Mouse (Mus musculus): ENCODE results near the gene Dennd4b.
"Not testable (repeated sequence)": the region's sequence is repeated elsewhere in the genome, so short reads cannot be mapped to it uniquely, and the experiment has no call there.

Gene Dennd4b

DNA sequence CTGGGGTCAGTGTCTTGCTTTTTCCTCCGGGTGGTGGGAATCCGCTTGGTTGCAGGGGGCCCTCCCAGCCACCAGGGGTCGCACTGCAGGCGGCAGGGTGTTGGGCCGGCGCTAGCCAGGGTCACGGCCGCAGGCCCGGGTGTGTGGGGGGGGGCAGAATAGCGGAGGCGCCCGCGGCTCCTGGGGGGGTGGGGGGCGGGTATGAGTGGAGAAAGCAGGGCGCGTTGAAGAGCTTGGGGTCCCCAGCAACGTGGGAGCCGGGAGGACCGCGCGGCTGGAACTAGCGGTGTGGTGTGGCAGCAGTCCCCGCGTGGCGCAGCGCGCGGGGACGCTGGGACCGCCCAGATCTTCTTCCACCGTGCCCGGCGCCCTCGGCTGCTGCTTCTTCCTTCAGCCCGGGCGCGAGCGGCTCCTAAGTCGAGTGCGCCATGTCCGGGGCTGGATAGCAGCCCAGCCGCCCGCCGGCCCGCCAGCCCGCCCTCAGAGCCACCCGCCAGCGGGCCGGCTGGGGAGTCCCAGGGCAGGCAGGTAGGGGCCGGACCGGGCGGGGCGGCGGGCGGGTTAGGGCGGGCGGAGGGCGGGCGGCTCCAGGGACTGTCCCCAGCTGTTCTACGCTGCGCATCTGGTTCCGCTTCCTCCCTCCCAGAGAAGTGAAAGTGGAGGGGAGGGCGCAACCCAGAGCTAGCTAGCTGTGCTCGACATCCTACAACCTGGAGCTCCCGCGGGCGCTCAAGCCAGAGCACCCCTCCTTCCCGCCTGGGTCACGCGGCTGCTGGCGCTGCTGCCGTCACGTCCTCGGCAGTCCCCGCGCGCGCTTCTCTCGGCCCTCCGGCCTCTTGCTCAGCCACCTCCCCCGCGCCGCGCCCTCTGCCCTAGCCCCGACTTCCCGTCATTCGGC is at the start of gene Dennd4b:
Gene Dennd4b, plus strand, starts transcription at position 152 of the 898 bp plus-strand sequence.
- peak; percentile 75 for ATAC-seq (ENCODE audit: low TSS enrichment)

DNA sequence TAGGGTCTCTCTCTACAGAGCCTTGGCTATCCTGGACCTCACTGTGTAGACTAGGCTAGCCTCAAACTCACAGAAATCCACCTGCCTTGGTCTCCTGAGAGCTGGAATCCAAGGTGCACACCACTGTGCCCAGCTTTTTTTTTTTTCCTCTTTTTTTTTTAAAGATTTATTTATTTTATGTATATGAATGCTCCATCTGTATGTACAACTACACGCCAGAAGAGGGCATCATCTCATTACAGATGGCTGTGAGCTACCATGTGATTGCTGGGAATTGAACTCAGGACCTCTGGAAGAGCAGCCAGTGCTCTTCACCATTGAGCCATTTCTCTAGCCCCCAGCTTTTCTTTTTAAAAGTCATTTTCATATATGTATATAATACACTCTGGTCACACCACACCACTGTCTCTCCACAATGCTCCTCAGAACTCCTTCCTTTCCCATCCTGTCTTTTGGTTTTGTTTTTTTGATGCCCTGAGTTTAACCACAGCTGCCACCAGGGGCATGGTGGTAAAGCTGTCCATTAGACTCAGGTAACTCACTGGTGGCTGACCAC is 49.1 kb upstream of the Dennd4b start:
- ATAC-seq (ENCODE audit: low TSS enrichment): no peak

- ATAC-seq (ENCODE audit: low TSS enrichment): peak; percentile 78
These were observed 44.9 kb upstream of the Dennd4b start for GRCm38 (mm10) chr3:90220088-90220487.

- ATAC-seq (ENCODE audit: low TSS enrichment): peak; percentile 71; the same call in 1 of the 2 replicates
These were observed 44.4 kb upstream of the Dennd4b start for GRCm38 (mm10) chr3:90220531-90220951.

GRCm38 (mm10) chr3:90221123-90221522 is 43.9 kb upstream of the Dennd4b start:
- no peak for ATAC-seq (ENCODE audit: low TSS enrichment)

DNA sequence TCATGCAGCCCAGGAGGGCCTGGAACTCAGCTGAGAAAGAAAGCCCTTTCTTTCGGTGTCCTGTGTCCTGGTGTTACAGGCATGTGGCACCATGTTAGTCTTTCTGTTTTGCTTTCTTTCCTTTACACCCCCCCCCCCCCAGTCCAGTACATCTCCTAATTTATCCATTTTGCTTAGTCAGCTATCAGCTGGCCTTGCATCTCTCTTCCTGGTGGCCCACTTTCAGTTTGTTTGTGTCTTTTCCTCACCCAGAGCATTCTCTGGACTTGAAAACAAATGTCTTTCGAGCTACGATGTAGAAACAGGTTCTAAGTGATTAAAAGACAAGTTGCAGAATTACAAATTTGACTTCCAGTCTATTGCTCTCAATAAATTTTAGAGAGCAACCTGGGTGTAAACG is 42.5 kb upstream of the Dennd4b start:
- no peak for ATAC-seq (ENCODE audit: low TSS enrichment)

DNA sequence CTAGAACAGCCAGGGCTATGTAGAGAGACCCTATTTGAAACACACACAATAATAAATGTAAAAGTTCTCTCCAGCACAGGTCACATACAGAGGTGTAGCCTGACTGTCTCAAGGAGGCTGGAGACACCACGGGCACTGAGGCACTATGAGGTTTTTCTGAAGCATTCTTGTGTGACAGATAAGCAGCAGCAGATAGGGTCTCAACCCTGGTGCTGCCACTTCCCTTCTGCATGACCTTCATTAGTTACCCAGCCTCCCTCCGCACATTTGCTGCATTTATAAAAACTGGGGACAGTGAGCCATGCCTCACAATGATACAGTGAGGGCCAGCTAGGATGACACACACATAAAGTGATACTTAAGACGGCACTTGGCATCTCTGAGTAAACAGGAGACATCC is 42.0 kb upstream of the Dennd4b start:
- no peak for ATAC-seq (ENCODE audit: low TSS enrichment)

GRCm38 (mm10) chr3:90224331-90224730 is 40.7 kb upstream of the Dennd4b start:
- no peak for ATAC-seq (ENCODE audit: low TSS enrichment)

- ATAC-seq (ENCODE audit: low TSS enrichment): no peak; the same call in 1 of the 2 replicates
These were observed 33.9 kb upstream of the Dennd4b start for GRCm38 (mm10) chr3:90231075-90231474.

DNA sequence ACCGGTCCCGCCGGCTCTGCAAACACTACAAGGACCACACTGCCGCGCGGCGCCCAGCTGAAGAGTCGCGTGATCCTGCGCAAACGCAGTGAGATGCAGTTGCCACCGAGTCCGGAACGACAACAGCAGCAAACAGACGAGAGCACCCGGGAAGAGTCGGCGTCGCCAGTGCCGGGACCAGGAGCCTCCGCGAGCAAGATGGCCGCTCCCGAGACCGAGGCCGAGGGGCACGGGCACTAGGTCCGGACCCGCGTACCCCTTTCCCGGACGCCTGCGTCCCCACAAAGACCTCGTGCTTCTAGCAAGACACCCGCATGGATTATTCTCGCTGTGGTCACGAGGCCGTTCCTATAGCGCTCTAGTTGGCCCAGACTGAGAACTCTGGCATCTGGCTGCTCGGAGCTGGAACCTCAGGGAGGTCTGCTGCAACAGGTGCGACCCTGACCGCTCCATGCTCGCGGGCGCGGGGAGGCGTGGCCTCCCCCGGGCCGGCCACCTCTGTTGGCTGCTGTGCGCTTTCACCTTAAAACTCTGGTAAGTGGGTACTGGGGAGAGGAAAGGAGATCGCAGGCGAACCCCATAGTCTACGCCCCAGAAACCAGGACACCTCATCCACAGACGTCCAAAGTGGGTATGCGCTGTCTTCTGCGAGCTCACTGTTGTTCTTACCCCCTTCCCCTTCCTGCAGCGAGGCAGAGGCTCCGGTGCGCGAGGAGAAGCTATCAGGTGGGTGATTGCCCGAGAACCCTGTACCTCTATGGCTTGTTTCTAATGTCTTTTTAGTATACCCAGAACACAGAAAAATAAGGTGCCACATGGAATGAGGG is 33.3 kb upstream of the Dennd4b start, which contains the start of gene Jtb:
Gene Jtb, plus strand, starts transcription at position 91 of the 827 bp plus-strand sequence.
- ATAC-seq (ENCODE audit: low TSS enrichment): peak; percentile 99

- ATAC-seq (ENCODE audit: low TSS enrichment): no peak
These were observed 23.7 kb upstream of the Dennd4b start for GRCm38 (mm10) chr3:90241251-90241650.

DNA sequence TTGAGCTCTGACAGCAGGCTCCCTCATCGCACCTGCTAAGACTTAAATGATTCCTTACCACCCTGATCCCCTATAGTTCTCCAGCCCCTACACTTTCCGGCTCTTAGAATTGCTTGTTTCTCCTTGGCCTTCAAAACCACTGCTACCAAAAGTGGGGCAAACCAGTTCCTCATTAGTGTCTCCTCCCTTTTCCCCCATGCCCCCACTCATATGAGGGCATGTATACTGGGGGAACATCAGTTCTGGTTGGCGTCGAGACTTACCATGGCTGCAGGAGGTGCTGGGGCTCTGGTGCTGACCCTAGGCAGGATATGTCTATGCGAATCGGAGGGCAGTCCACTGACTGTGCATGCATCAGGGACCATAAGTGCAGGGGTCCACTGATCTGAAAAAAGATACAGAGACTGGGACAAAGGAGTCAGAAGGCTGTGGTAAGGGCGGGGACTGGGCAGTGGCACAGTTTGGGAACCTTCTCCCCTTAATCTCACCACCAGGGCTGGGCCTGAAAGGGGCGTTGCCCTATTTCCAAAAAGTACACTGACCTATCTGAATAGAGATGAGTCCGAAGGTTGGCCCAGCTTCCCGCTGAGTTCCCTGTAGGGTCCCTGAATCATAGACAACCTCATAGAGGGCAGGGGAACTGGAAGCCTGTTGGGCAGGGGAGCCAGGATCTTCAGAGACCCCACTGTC is 23.2 kb upstream of the Dennd4b start:
- no peak for ATAC-seq (ENCODE audit: low TSS enrichment)

GRCm38 (mm10) chr3:90242984-90243775 is 21.8 kb upstream of the Dennd4b start, which contains the start of gene Creb3l4:
Creb3l4 (minus strand) TSS chr3:90243512.
- no peak for ATAC-seq (ENCODE audit: low TSS enrichment)

GRCm38 (mm10) chr3:90245406-90245805 is 19.6 kb upstream of the Dennd4b start:
- ATAC-seq (ENCODE audit: low TSS enrichment): no peak

DNA sequence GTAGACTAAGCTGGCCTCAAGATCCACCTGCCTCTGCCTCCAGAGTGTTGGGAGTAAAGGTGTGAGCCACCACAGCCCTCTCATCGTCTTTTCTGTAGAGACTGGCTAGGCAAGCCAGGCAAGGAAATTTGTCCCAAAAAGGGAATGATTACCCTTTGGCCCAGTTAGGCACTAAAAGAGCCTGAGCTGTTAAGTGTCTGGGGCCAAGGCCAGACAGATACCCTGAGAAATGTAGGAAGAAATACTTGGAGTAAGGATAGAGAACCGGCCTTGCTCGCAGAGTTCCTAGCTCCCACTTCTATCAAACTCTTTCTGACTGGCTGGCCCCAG is 17.4 kb upstream of the Dennd4b start:
- ATAC-seq (ENCODE audit: low TSS enrichment): no peak

DNA sequence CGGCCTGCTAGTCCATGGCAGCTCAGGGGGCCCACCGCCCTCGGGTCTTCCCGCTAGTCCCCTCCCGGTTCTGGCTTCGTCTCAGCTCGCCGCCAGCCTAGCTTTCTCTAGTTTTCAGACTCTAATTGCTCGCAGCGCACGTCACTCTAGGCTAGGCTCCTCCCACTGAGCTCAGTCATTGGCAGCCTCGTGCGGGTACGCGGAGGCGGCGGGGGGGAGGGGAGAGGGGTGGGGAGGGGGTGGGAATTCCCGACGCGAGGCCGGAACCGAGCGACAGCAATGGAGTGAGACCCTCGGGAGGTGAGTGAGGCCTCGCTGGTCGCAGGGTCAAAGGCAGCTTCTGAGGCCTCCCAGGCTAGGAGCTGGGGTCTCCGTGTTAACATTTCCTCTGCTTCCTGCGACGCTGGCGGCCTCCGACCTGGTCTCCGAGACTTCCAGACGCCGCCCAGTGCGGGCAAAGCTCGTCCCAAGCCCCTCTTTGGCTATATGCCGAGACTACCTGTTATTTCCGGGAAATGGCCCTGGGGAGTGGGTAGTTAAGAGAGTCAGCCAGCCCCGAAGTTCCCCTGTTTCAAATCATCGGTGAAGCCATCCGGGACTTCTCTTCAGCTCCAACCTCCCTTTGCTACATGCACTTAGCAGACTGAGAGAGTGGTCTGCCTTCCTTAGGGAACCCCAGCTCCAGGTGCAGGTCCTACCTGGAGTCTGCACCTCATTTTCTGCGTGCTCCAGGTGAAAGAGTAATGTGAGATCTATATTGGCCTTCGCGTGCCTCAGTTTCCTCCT is 16.8 kb upstream of the Dennd4b start, which contains the start of gene Slc39a1:
Gene Slc39a1, plus strand, starts transcription at position 213 of the 786 bp plus-strand sequence.
- ATAC-seq (ENCODE audit: low TSS enrichment): peak; percentile 88

DNA sequence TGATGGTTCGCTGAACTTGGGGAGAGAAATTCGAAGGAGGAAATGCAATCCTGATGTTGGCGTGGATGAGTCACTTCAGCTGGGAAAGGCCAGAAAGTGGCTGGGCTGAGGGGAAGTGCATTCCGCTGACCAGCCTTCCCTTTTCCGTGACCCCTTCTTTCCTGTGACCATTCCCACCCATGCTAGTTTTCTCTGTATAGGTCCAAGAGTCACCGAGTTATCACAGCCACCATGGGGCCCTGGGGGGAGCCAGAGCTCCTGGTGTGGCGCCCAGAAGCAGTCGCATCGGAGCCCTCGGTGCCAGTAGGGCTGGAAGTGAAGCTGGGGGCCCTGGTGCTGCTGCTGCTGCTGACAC is 16.3 kb upstream of the Dennd4b start:
- ATAC-seq (ENCODE audit: low TSS enrichment): 0 out of 2 replicates have a peak, but pooled peaks have one; percentile 1

- ATAC-seq (ENCODE audit: low TSS enrichment): no peak
These were observed 14.2 kb upstream of the Dennd4b start for GRCm38 (mm10) chr3:90250791-90251190.

GRCm38 (mm10) chr3:90251731-90252226 is 13.2 kb upstream of the Dennd4b start:
- not testable (repeated sequence) for ATAC-seq (ENCODE audit: low TSS enrichment)

- not testable (repeated sequence) for ATAC-seq (ENCODE audit: low TSS enrichment)
These were observed 12.3 kb upstream of the Dennd4b start for GRCm38 (mm10) chr3:90252659-90253058.
